Comparison of ENCODE assay signal across 10 mouse cellular contexts in the genomic region with DNA sequence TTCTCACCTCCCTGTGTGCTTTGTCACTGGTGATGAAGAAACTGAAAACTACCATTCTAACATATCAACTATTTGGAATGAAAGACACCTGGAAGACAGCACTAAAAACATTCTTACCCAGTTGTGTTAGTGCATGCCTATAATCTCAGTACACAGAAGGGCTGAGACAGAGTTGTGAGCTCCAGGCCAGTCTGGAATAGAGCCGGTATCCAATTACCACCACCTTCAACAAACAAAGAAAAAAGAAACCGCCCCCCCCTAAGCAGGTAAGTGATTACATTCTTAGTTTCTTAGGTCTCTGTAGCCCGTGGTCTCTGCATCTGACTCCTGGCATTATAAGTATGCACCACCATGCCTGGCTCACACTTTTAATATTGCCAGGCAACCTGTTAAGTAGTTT. TPM values are rescaled to one million over a fixed set of nuclear protein-coding genes. Genes with fewer than 3 reads are reported as not detected.
A peak's percentile ranks its signal among the peaks of the same experiment; 100 is the strongest.
DNase-seq lines count a peak whose midpoint lies in the region; ATAC-seq and TF ChIP-seq lines count a peak whose summit lies in the region.
"Had no signal": no experiment of that assay in that cellular context is flagged by ENCODE, and none has a peak within 500 bp of the region (broad histone marks: within the 10 kb centered on the region; RNA-seq: fewer than 3 reads in every experiment).

No protein-coding gene starts in this region.

- no peak overlapping the region for H3K9ac ChIP-seq in hindbrain, embryonic 12.5 days
- no peak overlapping the region for H3K9ac ChIP-seq in hindbrain, embryonic 16.5 days (ENCODE audit: low read depth, low read length)
- peak overlapping the region; percentile 58; the same call in 1 of the 2 replicates for H3K9ac ChIP-seq in MEL (ENCODE audit: control insufficient read depth, low read depth, low read length, poor library complexity, severe bottlenecking)
- no peak overlapping the region for H3K9ac ChIP-seq in embryonic facial prominence, embryonic 12.5 days
- peak overlapping the region; percentile 48; the same call in 1 of the 2 replicates for H3K9ac ChIP-seq in liver, embryonic 13.5 days
- H3K9ac ChIP-seq: neural tube, embryonic 12.5 days had no signal

- no peak for DNase-seq in MEL (ENCODE audit: low read depth, low spot score)
- no peak for DNase-seq in liver, embryonic 13.5 days
- DNase-seq in right cerebral cortex, postnatal 10 days (ENCODE audit: low spot score in 2 of 2), result no peak
- DNase-seq in urinary bladder, postnatal 14 days (ENCODE audit: low spot score), result no peak
- DNase-seq: gastrocnemius, adult 2 months; layer of hippocampus, adult 9-11 months had no signal

- no peak for TF ChIP-seq RAD21 in MEL (IDR thresholded peaks at IDR 0.05; ENCODE audit: low read depth, low read length)

- TF ChIP-seq POLR2A in MEL (IDR thresholded peaks at IDR 0.05; ENCODE audit: control insufficient read depth in 1 of 2, insufficient read depth in 1 of 2, low read depth in 1 of 2, low read length in 2 of 2, poor library complexity in 1 of 2), result no peak

- H3K9me3 ChIP-seq in hindbrain, embryonic 12.5 days (replicated peaks), result no peaks in the 10 kb centered on the region
- no peaks in the 10 kb centered on the region for H3K9me3 ChIP-seq in hindbrain, embryonic 16.5 days (ENCODE audit: control insufficient read depth, low read length)
- no peaks in the 10 kb centered on the region for H3K9me3 ChIP-seq in MEL (replicated peaks; ENCODE audit: insufficient read depth, low read length)
- H3K9me3 ChIP-seq in embryonic facial prominence, embryonic 12.5 days, result no peaks in the 10 kb centered on the region
- no peaks in the 10 kb centered on the region for H3K9me3 ChIP-seq in liver, embryonic 13.5 days (replicated peaks)
- H3K9me3 ChIP-seq: neural tube, embryonic 12.5 days had no signal

- peak overlapping the region; percentile 62; the same call in 1 of the 2 replicates for H3K4me2 ChIP-seq in hindbrain, embryonic 12.5 days (replicated peaks)
- no peak overlapping the region for H3K4me2 ChIP-seq in hindbrain, embryonic 16.5 days (ENCODE audit: low read length)
- peak overlapping the region; percentile 60; the same call in 1 of the 2 replicates for H3K4me2 ChIP-seq in embryonic facial prominence, embryonic 12.5 days (replicated peaks)
- peak overlapping the region; percentile 55 for H3K4me2 ChIP-seq in liver, embryonic 13.5 days

- no peak for ATAC-seq in hindbrain, embryonic 12.5 days (ENCODE audit: low FRiP score)
- no peak for ATAC-seq in hindbrain, embryonic 16.5 days
- no peak for ATAC-seq in embryonic facial prominence, embryonic 12.5 days (ENCODE audit: insufficient number of reproducible peaks, insufficient read depth, low FRiP score, low TSS enrichment)
- no peak for ATAC-seq in liver, embryonic 13.5 days (ENCODE audit: low read depth)

- TF ChIP-seq EP300 in MEL (IDR thresholded peaks at IDR 0.05; ENCODE audit: low read depth in 1 of 2, low read length in 2 of 2), result no peak

- TF ChIP-seq CTCF in MEL (IDR thresholded peaks at IDR 0.05 in 2 of 3, conservative IDR thresholded peaks at IDR 0.05 in 1 of 3; ENCODE audit: control insufficient read depth in 1 of 3, insufficient read depth in 1 of 3, low read depth in 2 of 3, low read length in 3 of 3, poor library complexity in 1 of 3, severe bottlenecking in 1 of 3), result no peak

- 17% methylated on average over 3 of the region's 3 CpGs for WGBS in hindbrain, embryonic 12.5 days
- WGBS in hindbrain, embryonic 16.5 days, result 21% methylated on average over 3 of the region's 3 CpGs
- 8% methylated on average over 3 of the region's 3 CpGs for WGBS in embryonic facial prominence, embryonic 12.5 days
- 40% methylated on average over 3 of the region's 3 CpGs for WGBS in liver, embryonic 13.5 days (ENCODE audit: insufficient replicate concordance)

- H3K4me3 ChIP-seq in hindbrain, embryonic 12.5 days, result no peak overlapping the region
- H3K4me3 ChIP-seq in hindbrain, embryonic 16.5 days (ENCODE audit: low read length), result no peak overlapping the region
- peak overlapping the region in 1 of 2 experiments; percentile 36; a peak in 2 of 4 replicates for H3K4me3 ChIP-seq in MEL (ENCODE audit: control insufficient read depth in 1 of 2, insufficient read depth in 1 of 2, low read depth in 2 of 2, low read length in 2 of 2)
- no peak overlapping the region; the same call in 1 of the 2 replicates for H3K4me3 ChIP-seq in embryonic facial prominence, embryonic 12.5 days
- H3K4me3 ChIP-seq in liver, embryonic 13.5 days (replicated peaks), result no peak overlapping the region
- H3K4me3 ChIP-seq: neural tube, embryonic 12.5 days had no signal

- H3K79me2 ChIP-seq in MEL (ENCODE audit: control insufficient read depth, insufficient read depth, low read length, poor library complexity), result peaks cover 9% of the 10 kb centered on the region

- H3K27me3 ChIP-seq in hindbrain, embryonic 12.5 days, result peaks cover 3% of the 10 kb centered on the region; the same call in 1 of the 2 replicates
- H3K27me3 ChIP-seq in hindbrain, embryonic 16.5 days (replicated peaks; ENCODE audit: control insufficient read depth, insufficient read depth, low read length), result no peaks in the 10 kb centered on the region
- no peaks in the 10 kb centered on the region for H3K27me3 ChIP-seq in MEL (ENCODE audit: control insufficient read depth in 1 of 2, insufficient read depth in 2 of 2, low read length in 2 of 2)
- no peaks in the 10 kb centered on the region for H3K27me3 ChIP-seq in embryonic facial prominence, embryonic 12.5 days
- no peaks in the 10 kb centered on the region for H3K27me3 ChIP-seq in liver, embryonic 13.5 days
- H3K27me3 ChIP-seq: neural tube, embryonic 12.5 days had no signal

- H3K4me1 ChIP-seq in hindbrain, embryonic 12.5 days, result no peaks in the 10 kb centered on the region; the same call in 1 of the 2 replicates
- H3K4me1 ChIP-seq in hindbrain, embryonic 16.5 days (ENCODE audit: control insufficient read depth, insufficient read depth, low read depth, low read length), result peaks cover 9% of the 10 kb centered on the region
- H3K4me1 ChIP-seq in MEL (ENCODE audit: control insufficient read depth in 1 of 2, insufficient read depth in 2 of 2, low read length in 2 of 2), result peaks cover 3 to 24% of the 10 kb centered on the region in 2 experiments; a peak in 3 of 4 replicates
- peaks cover 7% of the 10 kb centered on the region for H3K4me1 ChIP-seq in embryonic facial prominence, embryonic 12.5 days
- H3K4me1 ChIP-seq in liver, embryonic 13.5 days (replicated peaks), result peaks cover 54% of the 10 kb centered on the region

- H3K36me3 ChIP-seq in hindbrain, embryonic 12.5 days, result no peaks in the 10 kb centered on the region
- H3K36me3 ChIP-seq in hindbrain, embryonic 16.5 days (ENCODE audit: control insufficient read depth, insufficient read depth, low read length), result peaks cover 2% of the 10 kb centered on the region; the same call in 1 of the 2 replicates
- H3K36me3 ChIP-seq in MEL (ENCODE audit: control insufficient read depth in 1 of 2, insufficient read depth in 2 of 2, low read length in 2 of 2), result peaks cover 0 to 22% of the 10 kb centered on the region in 2 experiments; a peak in 3 of 4 replicates
- peaks cover 4% of the 10 kb centered on the region; the same call in 1 of the 2 replicates for H3K36me3 ChIP-seq in embryonic facial prominence, embryonic 12.5 days
- H3K36me3 ChIP-seq in liver, embryonic 13.5 days, result peaks cover 21% of the 10 kb centered on the region
- H3K36me3 ChIP-seq: neural tube, embryonic 12.5 days had no signal

- no peak overlapping the region for H3K27ac ChIP-seq in hindbrain, embryonic 12.5 days
- no peak overlapping the region for H3K27ac ChIP-seq in hindbrain, embryonic 16.5 days (ENCODE audit: low read depth, low read length)
- H3K27ac ChIP-seq in MEL (ENCODE audit: control insufficient read depth, low read depth, low read length), result no peak overlapping the region
- H3K27ac ChIP-seq in embryonic facial prominence, embryonic 12.5 days, result no peak overlapping the region
- H3K27ac ChIP-seq in liver, embryonic 13.5 days, result no peak overlapping the region
- H3K27ac ChIP-seq: neural tube, embryonic 12.5 days had no signal

TF ChIP-seq in MEL, 35 proteins besides CTCF, POLR2A, EP300 and RAD21 (continues in another document):
- TF ChIP-seq RCOR1 (IDR thresholded peaks at IDR 0.05; ENCODE audit: low read depth, low read length) (no peak), CHD1 (IDR thresholded peaks at IDR 0.05; ENCODE audit: low read depth, low read length) (no peak), MEF2A (IDR thresholded peaks at IDR 0.05; ENCODE audit: extremely low read depth, insufficient replicate concordance, low read depth, low read length, poor library complexity, severe bottlenecking) (no peak), GABPA (IDR thresholded peaks at IDR 0.05; ENCODE audit: low read depth, low read length) (no peak), MYC (IDR thresholded peaks at IDR 0.05; ENCODE audit: low read depth, low read length) (no peak), USF2 (IDR thresholded peaks at IDR 0.05; ENCODE audit: borderline replicate concordance in 1 of 2, insufficient read depth in 1 of 2, low read depth in 1 of 2, low read length in 2 of 2) (no peak), BHLHE40 (IDR thresholded peaks at IDR 0.05; ENCODE audit: borderline replicate concordance, low read depth, low read length) (no peak), TCF12 (IDR thresholded peaks at IDR 0.05; ENCODE audit: low read depth, low read length) (no peak), SMC3 (IDR thresholded peaks at IDR 0.05; ENCODE audit: low read depth, low read length) (no peak), SIN3A (IDR thresholded peaks at IDR 0.05; ENCODE audit: low read length) (no peak)

RNA-seq across cellular contexts. Expression of a gene that starts 1.0 kb away (rescaled TPM):
- polyA plus RNA-seq in hindbrain, embryonic 12.5 days (2016; fragmentation: Nextera tagmentation; extraction: Ambion mirVana), result 89.0 and 93.8 TPM in 2 replicates
- polyA plus RNA-seq in hindbrain, embryonic 16.5 days (2015; fragmentation: Nextera tagmentation; extraction: Ambion mirVana), result 84.5 and 88.6 TPM in 2 replicates
- 16.2 and 18.2 TPM in 2 replicates for total RNA-seq in MEL (2012; rRNA removed)
- polyA plus RNA-seq in MEL (2012; ENCODE audit: insufficient read depth in 1 of 2, insufficient read length in 2 of 2, low read depth in 1 of 2, low replicate concordance in 2 of 2, missing spikeins in 1 of 2), result 10 to 100 TPM in 1 of 2 experiments, not detected in 1; 39.7 TPM
- polyA plus RNA-seq in embryonic facial prominence, embryonic 12.5 days (2016; fragmentation: Nextera tagmentation; extraction: Ambion mirVana), result 97.6 and 102 TPM in 2 replicates
- 73.0 and 84.8 TPM in 2 replicates for polyA plus RNA-seq in liver, embryonic 13.5 days (2015; fragmentation: Nextera tagmentation; extraction: Ambion mirVana)

RNA-seq across cellular contexts. Expression of a gene that starts 20.2 kb away (rescaled TPM):
- 6.9 and 7.6 TPM in 2 replicates for polyA plus RNA-seq in hindbrain, embryonic 12.5 days (2016; fragmentation: Nextera tagmentation; extraction: Ambion mirVana)
- polyA plus RNA-seq in hindbrain, embryonic 16.5 days (2015; fragmentation: Nextera tagmentation; extraction: Ambion mirVana), result 0.71 and 0.96 TPM in 2 replicates
- total RNA-seq in MEL (2012; rRNA removed), result 0.13 TPM in 1 of 2 replicates, not detected in the other
- polyA plus RNA-seq in MEL (2012; ENCODE audit: insufficient read depth in 1 of 2, insufficient read length in 2 of 2, low read depth in 1 of 2, low replicate concordance in 2 of 2, missing spikeins in 1 of 2), result under 1 TPM in 1 of 2 experiments, not detected in 1; 0.22 TPM
- 5.1 and 5.9 TPM in 2 replicates for polyA plus RNA-seq in embryonic facial prominence, embryonic 12.5 days (2016; fragmentation: Nextera tagmentation; extraction: Ambion mirVana)
- 17.9 and 25.0 TPM in 2 replicates for polyA plus RNA-seq in liver, embryonic 13.5 days (2015; fragmentation: Nextera tagmentation; extraction: Ambion mirVana)

Comparison
In these comparisons a context has a peak if more than half of its experiments do, and no peak if none do; other contexts are left out.
1. H3K9ac ChIP-seq: peak in MEL (single experiment) and liver, embryonic 13.5 days (single experiment); none in hindbrain, embryonic 12.5 days (single experiment), hindbrain, embryonic 16.5 days (single experiment) and embryonic facial prominence, embryonic 12.5 days (single experiment).